Mouse (Mus musculus): ENCODE data around the gene Syn2.
A peak's percentile ranks its signal among the peaks of the same experiment; 100 is the strongest.

The Syn2 gene

GRCm38 (mm10) chr6:115251531-115251985 lies 116.9 kb downstream of the Syn2 start:
- no peak for DNase-seq

- DNase-seq, result no peak
These were observed 117.6 kb downstream of the Syn2 start, which contains the start of gene Timp4 for GRCm38 (mm10) chr6:115252099-115252873. TSS of gene Timp4 (minus strand) at chr6:115252205.

- no peak for DNase-seq
These were observed 120.5 kb downstream of the Syn2 start for GRCm38 (mm10) chr6:115255171-115255570.

- no peak for DNase-seq
These were observed 125.8 kb downstream of the Syn2 start for GRCm38 (mm10) chr6:115260507-115260906.

GRCm38 (mm10) chr6:115266791-115267190 lies 132.1 kb downstream of the Syn2 start:
- DNase-seq, result no peak

- DNase-seq, result peak; percentile 41 to 81
These were observed 133.2 kb downstream of the Syn2 start for GRCm38 (mm10) chr6:115267916-115268315.

- DNase-seq, result no peak
These were observed 134.1 kb downstream of the Syn2 start for GRCm38 (mm10) chr6:115268551-115269385.

GRCm38 (mm10) chr6:115269561-115269960 lies 134.9 kb downstream of the Syn2 start:
- no peak for DNase-seq

- DNase-seq, result no peak
These were observed 135.4 kb downstream of the Syn2 start for GRCm38 (mm10) chr6:115270085-115270484.

- no peak for DNase-seq
These were observed 136.6 kb downstream of the Syn2 start for GRCm38 (mm10) chr6:115271326-115271725.

GRCm38 (mm10) chr6:115271866-115272271 lies 137.2 kb downstream of the Syn2 start:
- DNase-seq, result peak; percentile 49 to 54

- no peak for DNase-seq
These were observed 138.6 kb downstream of the Syn2 start for GRCm38 (mm10) chr6:115273346-115273745.

- no peak for DNase-seq
These were observed 140.0 kb downstream of the Syn2 start for GRCm38 (mm10) chr6:115274705-115275104.

GRCm38 (mm10) chr6:115275116-115275815 lies 140.6 kb downstream of the Syn2 start:
- DNase-seq, result no peak

GRCm38 (mm10) chr6:115278086-115278485 lies 143.4 kb downstream of the Syn2 start:
- DNase-seq, result no peak

GRCm38 (mm10) chr6:115279639-115280038 lies 144.9 kb downstream of the Syn2 start:
- DNase-seq, result no peak

- DNase-seq, result no peak
These were observed 149.5 kb downstream of the Syn2 start for GRCm38 (mm10) chr6:115284153-115284552.

GRCm38 (mm10) chr6:115286441-115286840 lies 151.7 kb downstream of the Syn2 start:
- DNase-seq, result no peak

GRCm38 (mm10) chr6:115288223-115288622 lies 153.5 kb downstream of the Syn2 start:
- no peak for DNase-seq

GRCm38 (mm10) chr6:115290561-115290960 lies 155.9 kb downstream of the Syn2 start:
- DNase-seq, result no peak

- DNase-seq, result no peak
These were observed 156.4 kb downstream of the Syn2 start for GRCm38 (mm10) chr6:115291068-115291467.

- DNase-seq, result no peak
These were observed 157.1 kb downstream of the Syn2 start for GRCm38 (mm10) chr6:115291823-115292222.

- DNase-seq, result no peak
These were observed 157.9 kb downstream of the Syn2 start for GRCm38 (mm10) chr6:115292621-115293020.
